Mouse (Mus musculus) midbrain, embryonic 10.5 days (tissue): ENCODE data around the gene Rara. TPM values are rescaled to one million over a fixed set of nuclear protein-coding genes. Genes with fewer than 3 reads are reported as not detected.
A peak's percentile ranks its signal among the peaks of the same experiment; 100 is the strongest.

Experiments used
- DNase-seq: peaks from one replicate; pipeline ENCODE4 v3.0.0-alpha.2; 2017; ENCODE audit warnings: low spot score
- H3K27ac ChIP-seq: fragments of 300-500 bp; sonication (generic); replicated peaks from 2 replicates; pipeline ENCODE4 v1.5.1; 2016; ENCODE audit warnings: mild to moderate bottlenecking
- H3K27me3 ChIP-seq: fragments of 300-500 bp; sonication (generic); 2 replicates; pipeline ENCODE4 v1.6.1; 2016; ENCODE audit warnings: low read depth, mild to moderate bottlenecking; ENCODE audit not compliant: poor library complexity, severe bottlenecking
- H3K36me3 ChIP-seq: fragments of 300-500 bp; sonication (generic); 2 replicates; pipeline ENCODE4 v1.6.1; 2016; ENCODE audit warnings: mild to moderate bottlenecking, moderate library complexity
- H3K4me1 ChIP-seq: fragments of 300-500 bp; sonication (generic); 2 replicates; pipeline ENCODE4 v1.6.1; 2016
- H3K4me3 ChIP-seq: fragments of 300-500 bp; sonication (generic); 2 replicates; pipeline ENCODE4 v1.5.1; 2016; ENCODE audit warnings: mild to moderate bottlenecking, moderate library complexity
- H3K9me3 ChIP-seq: fragments of 300-500 bp; sonication (generic); replicated peaks from 2 replicates; pipeline ENCODE4 v1.6.1; 2016; ENCODE audit warnings: mild to moderate bottlenecking
- WGBS: fragments of 180-500 bp; shearing (Covaris S2); methylation state at CpG from one replicate; pipeline ENCODE4 v1.1.7; 2016; 5-methylcytosine and 5-hydroxymethylcytosine counted together
- polyA plus RNA-seq: library from polyadenylated mRNA; unstranded; fragments of >200 nt; fragmentation: Nextera tagmentation; extraction: Ambion mirVana; gene quantifications from 2 replicates; pipeline ENCODE4 v1.2.1, GENCODE M21; 2016

The Rara gene
- polyA plus RNA-seq, 1 experiment from 2014 or later = 15.5 TPM

DNA sequence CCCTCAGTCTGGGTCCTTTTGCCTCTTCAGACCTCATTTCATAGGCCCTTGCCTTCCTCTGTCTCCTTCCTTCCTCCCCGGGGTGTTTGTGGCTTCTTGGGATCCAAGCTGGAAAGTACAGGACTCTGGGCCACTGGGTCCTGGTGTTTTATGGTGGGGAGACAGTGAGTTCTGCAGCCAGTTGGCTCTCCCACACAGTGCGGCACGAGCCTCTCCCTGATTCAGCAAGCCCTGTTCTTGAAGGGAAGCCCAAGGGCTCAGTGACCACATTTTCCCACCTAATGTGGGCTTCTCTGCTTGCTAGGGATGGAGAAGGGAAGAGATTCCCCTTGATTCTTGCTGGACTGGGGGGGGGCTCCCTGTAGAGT lies 14.9 kb downstream of the Rara start:
- Histone ChIP-seq H3K27ac (peak overlapping the region; percentile 94), H3K27me3 (peaks cover 19% of the 10 kb centered on the region), H3K4me1 (peaks cover 92% of the 10 kb centered on the region), H3K4me3 (peak overlapping the region; percentile 74), H3K9me3 (no peaks in the 10 kb centered on the region), H3K36me3 (no peaks in the 10 kb centered on the region)
- no peak for DNase-seq
- 68% methylated on average over 3 of the region's 3 CpGs for WGBS

DNA sequence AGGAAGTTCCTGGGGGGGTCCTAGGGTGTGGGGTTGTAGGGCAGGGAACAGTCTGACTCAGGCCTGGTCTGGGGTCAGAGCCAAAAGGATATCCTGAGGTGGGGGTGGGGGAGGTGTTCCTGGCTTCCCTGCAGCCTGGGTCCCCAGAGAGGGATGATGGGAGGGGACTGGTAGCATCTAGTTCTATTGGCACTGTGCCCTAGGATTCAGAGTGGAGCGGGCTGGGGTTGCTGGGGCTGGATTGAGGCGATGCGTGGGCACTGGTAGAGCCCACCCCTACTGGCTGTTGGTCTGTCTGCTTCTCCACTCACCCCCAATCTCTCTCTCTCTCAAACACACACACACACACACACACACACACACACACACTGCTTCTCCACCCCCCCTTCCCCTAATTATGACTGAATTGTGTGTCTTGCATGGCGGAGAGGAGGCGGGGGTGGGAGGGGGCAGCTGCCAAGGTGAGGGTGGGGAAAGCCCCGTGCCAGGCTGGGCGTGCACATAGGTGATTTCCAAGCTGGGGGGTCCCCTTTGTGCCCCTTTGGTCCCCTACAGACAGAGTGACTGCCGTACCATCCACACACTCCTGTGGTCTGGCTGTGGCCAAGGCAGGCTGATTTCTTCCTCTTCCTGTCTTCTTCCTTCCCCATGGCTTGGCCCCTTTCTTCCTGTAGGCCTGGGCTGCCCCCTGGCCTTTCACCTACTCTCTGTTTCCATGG lies 15.5 kb downstream of the Rara start:
- Histone ChIP-seq H3K4me3 (peak overlapping the region; percentile 74; the same call in 1 of the 2 replicates), H3K27ac (peak overlapping the region; percentile 94), H3K27me3 (peaks cover 19% of the 10 kb centered on the region), H3K4me1 (peaks cover 87% of the 10 kb centered on the region), H3K36me3 (no peaks in the 10 kb centered on the region), H3K9me3 (no peaks in the 10 kb centered on the region)
- no peak for DNase-seq
- WGBS = 82% methylated on average over 8 of the region's 8 CpGs

- peaks cover 13% of the 10 kb centered on the region for H3K27me3 ChIP-seq
- 29% methylated on average over 14 of the region's 14 CpGs for WGBS
- H3K4me3 ChIP-seq = peak overlapping the region; percentile 28
- peaks cover 78% of the 10 kb centered on the region for H3K4me1 ChIP-seq
- H3K27ac ChIP-seq = peak overlapping the region; percentile 94
- DNase-seq = no peak
- no peaks in the 10 kb centered on the region for H3K36me3 ChIP-seq
- no peaks in the 10 kb centered on the region for H3K9me3 ChIP-seq
Measured at GRCm38 (mm10) chr11:98943741-98944461, 16.3 kb downstream of the Rara start.

GRCm38 (mm10) chr11:98944897-98945604 lies 17.4 kb downstream of the Rara start:
- Histone ChIP-seq H3K4me1 (peaks cover 76% of the 10 kb centered on the region), H3K27me3 (0 out of 2 replicates have a peak, but pooled peaks cover 2% of the 10 kb centered on the region), H3K4me3 (peak overlapping the region; percentile 28; the same call in 1 of the 2 replicates), H3K27ac (peak overlapping the region; percentile 94), H3K9me3 (no peaks in the 10 kb centered on the region), H3K36me3 (no peaks in the 10 kb centered on the region; the same call in 1 of the 2 replicates)
- no peak for DNase-seq
- 25% methylated on average over 11 of the region's 11 CpGs for WGBS

DNA sequence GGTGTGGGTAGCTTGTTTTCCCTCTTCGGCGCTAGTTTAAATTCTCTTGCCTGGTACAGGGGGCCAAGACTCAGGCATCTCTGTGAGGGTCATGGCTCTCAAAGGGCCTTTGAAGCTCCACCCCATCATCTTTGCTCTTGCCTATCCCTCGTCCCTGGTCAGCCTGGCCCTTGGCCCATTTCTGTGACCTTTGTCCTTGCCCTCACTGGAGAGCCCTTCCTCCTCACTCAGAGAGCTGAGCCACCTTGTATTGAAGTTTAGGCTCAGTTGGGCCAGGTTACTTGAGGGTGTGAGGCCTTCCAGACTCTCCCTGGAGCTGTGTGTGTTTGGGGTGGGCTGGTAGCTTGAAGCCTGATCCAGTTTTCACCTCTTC lies 18.0 kb downstream of the Rara start:
- Histone ChIP-seq H3K4me3 (peak overlapping the region; percentile 19; the same call in 1 of the 2 replicates), H3K27ac (peak overlapping the region; percentile 94), H3K36me3 (peaks cover 5% of the 10 kb centered on the region; the same call in 1 of the 2 replicates), H3K9me3 (no peaks in the 10 kb centered on the region), H3K27me3 (no peaks in the 10 kb centered on the region), H3K4me1 (peaks cover 76% of the 10 kb centered on the region)
- 43% methylated on average over 3 of the region's 3 CpGs for WGBS
- DNase-seq = no peak

DNA sequence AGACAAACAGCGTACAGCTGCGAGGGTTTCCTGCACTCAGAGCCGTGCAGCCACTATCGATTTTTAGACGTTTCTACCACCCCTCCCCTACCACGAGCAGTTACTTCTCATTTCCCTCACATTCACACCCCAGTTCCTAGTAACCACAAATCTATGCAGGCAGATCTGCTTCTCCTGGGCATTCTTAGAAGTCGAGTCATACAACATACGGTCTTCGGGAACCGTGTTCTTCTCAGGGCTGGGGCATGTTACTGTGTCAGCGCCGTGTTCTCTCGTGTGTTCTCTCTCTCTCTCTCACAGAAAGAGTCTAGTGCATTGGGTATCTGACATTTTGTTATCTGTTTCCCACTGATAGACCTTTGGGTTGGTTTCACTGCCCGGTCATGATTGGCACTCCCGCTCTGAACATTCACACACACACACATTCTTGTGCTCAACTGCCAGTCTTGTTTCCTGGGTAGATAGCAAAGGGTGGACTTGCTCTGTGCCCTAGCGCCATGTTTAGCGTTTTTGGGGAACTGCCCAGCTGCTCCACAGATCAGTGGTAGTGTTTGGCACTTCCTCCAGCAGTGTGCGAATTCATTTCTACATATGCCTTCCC lies 20.5 kb downstream of the Rara start:
- Histone ChIP-seq H3K4me1 (peaks cover 68% of the 10 kb centered on the region), H3K27me3 (no peaks in the 10 kb centered on the region), H3K4me3 (no peak overlapping the region), H3K9me3 (no peaks in the 10 kb centered on the region), H3K36me3 (peaks cover 19% of the 10 kb centered on the region; the same call in 1 of the 2 replicates), H3K27ac (no peak overlapping the region)
- 91% methylated on average over 18 of the region's 18 CpGs for WGBS
- DNase-seq = no peak

GRCm38 (mm10) chr11:98949242-98949957 lies 21.8 kb downstream of the Rara start:
- Histone ChIP-seq H3K4me1 (peaks cover 68% of the 10 kb centered on the region), H3K4me3 (no peak overlapping the region), H3K27me3 (no peaks in the 10 kb centered on the region), H3K27ac (peak overlapping the region; percentile 61; the same call in 1 of the 2 replicates), H3K9me3 (no peaks in the 10 kb centered on the region), H3K36me3 (peaks cover 19% of the 10 kb centered on the region; the same call in 1 of the 2 replicates)
- DNase-seq = no peak
- 66% methylated on average over 12 of the region's 12 CpGs for WGBS

- no peak for DNase-seq
- no peak overlapping the region for H3K4me3 ChIP-seq
- 85% methylated on average over 7 of the region's 7 CpGs for WGBS
- peak overlapping the region; percentile 61; the same call in 1 of the 2 replicates for H3K27ac ChIP-seq
- no peaks in the 10 kb centered on the region for H3K9me3 ChIP-seq
- no peaks in the 10 kb centered on the region for H3K27me3 ChIP-seq
- H3K36me3 ChIP-seq = peaks cover 19% of the 10 kb centered on the region; the same call in 1 of the 2 replicates
- H3K4me1 ChIP-seq = peaks cover 68% of the 10 kb centered on the region
Measured at GRCm38 (mm10) chr11:98949958-98950460, 22.4 kb downstream of the Rara start.

DNA sequence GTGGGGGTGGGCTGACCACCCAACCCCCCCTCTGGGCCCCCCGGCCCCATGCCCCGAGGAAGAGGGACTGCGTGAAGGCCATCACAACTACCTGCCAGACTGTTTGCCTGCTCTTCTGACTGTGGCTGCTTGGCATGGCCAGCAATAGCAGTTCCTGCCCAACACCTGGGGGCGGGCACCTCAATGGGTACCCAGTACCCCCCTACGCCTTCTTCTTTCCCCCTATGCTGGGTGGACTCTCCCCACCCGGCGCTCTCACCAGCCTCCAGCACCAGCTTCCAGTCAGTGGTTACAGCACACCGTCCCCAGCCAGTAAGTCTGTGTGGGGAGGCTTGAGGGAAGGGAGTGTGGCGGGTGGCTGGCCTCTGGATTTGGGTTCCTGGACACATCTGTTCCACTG lies 22.9 kb downstream of the Rara start:
- Histone ChIP-seq H3K4me3 (no peak overlapping the region), H3K36me3 (peaks cover 19% of the 10 kb centered on the region; the same call in 1 of the 2 replicates), H3K27me3 (no peaks in the 10 kb centered on the region), H3K9me3 (no peaks in the 10 kb centered on the region), H3K27ac (0 out of 2 replicates have a peak overlapping the region, but pooled peaks have one; percentile 10), H3K4me1 (peaks cover 68% of the 10 kb centered on the region)
- no peak for DNase-seq
- WGBS = 87% methylated on average over 9 of the region's 9 CpGs

- peaks cover 69% of the 10 kb centered on the region for H3K4me1 ChIP-seq
- peaks cover 19% of the 10 kb centered on the region; the same call in 1 of the 2 replicates for H3K36me3 ChIP-seq
- H3K4me3 ChIP-seq = no peak overlapping the region
- no peaks in the 10 kb centered on the region for H3K9me3 ChIP-seq
- H3K27ac ChIP-seq = peak overlapping the region; percentile 66; the same call in 1 of the 2 replicates
- WGBS = 75% methylated on average over 16 of the region's 16 CpGs
- H3K27me3 ChIP-seq = no peaks in the 10 kb centered on the region
- DNase-seq = no peak
Measured at GRCm38 (mm10) chr11:98951026-98951906, 23.6 kb downstream of the Rara start.

- no peak for DNase-seq
- Histone ChIP-seq H3K4me3 (no peak overlapping the region), H3K9me3 (no peaks in the 10 kb centered on the region), H3K4me1 (peaks cover 68% of the 10 kb centered on the region), H3K27me3 (no peaks in the 10 kb centered on the region), H3K27ac (no peak overlapping the region), H3K36me3 (peaks cover 19% of the 10 kb centered on the region; the same call in 1 of the 2 replicates)
- 74% methylated on average over 1 of the region's 1 CpGs for WGBS
Measured at GRCm38 (mm10) chr11:98952111-98952510, 24.5 kb downstream of the Rara start.
